Mouse (Mus musculus) cerebellum, adult 2 months (tissue): ENCODE measurements around the gene Hax1. TPM values are rescaled to one million over a fixed set of nuclear protein-coding genes. Genes with fewer than 3 reads are reported as not detected.

Source experiments
- DNase-seq, 2 experiments: peaks; one replicate each; pipeline ENCODE4 v3.0.0; 2021
- H3K27ac ChIP-seq: fragments of 200-500 bp; 2 replicates; pipeline ENCODE4 v1.5.1; 2012; ENCODE audit warnings: low read length, control low read depth, inconsistent platforms; ENCODE audit not compliant: insufficient read depth
- H3K27me3 ChIP-seq: fragments of 200-500 bp; 2 replicates; pipeline ENCODE4 v1.6.1; 2012; ENCODE audit warnings: inconsistent platforms, mild to moderate bottlenecking, low read length, moderate library complexity; ENCODE audit not compliant: control insufficient read depth, insufficient read depth
- H3K4me1 ChIP-seq: fragments of 200-500 bp; 2 replicates; pipeline ENCODE4 v1.6.1; 2011; ENCODE audit warnings: low read length; ENCODE audit not compliant: control insufficient read depth, insufficient read depth
- H3K4me3 ChIP-seq: fragments of 200-500 bp; replicated peaks from 2 replicates; pipeline ENCODE3; 2011; ENCODE audit warnings: mild to moderate bottlenecking, low read depth, low read length, control low read depth; ENCODE audit not compliant: insufficient read depth
- CTCF ChIP-seq: fragments of 200-500 bp; IDR thresholded peaks from 2 replicates; pipeline ENCODE4 v1.5.1; 2011; ENCODE audit warnings: low read depth, mild to moderate bottlenecking, control low read depth, low read length, moderate library complexity, borderline replicate concordance; ENCODE audit not compliant: insufficient read depth
- POLR2A ChIP-seq: fragments of 200-500 bp; IDR thresholded peaks from 2 replicates; pipeline ENCODE4 v1.6.1; 2011; ENCODE audit warnings: low read length, control low read depth, borderline replicate concordance; ENCODE audit not compliant: insufficient read depth
- whole genome bisulfite sequencing: fragments of 180-500 bp; shearing (Covaris S2); methylation state at CpG from one replicate; pipeline ENCODE4 v1.1.7; 2018; 5-methylcytosine and 5-hydroxymethylcytosine counted together
- polyA plus RNA-seq: library from polyadenylated mRNA; depleted of rRNA; stranded (reverse); fragments of >200 nt; gene quantifications from 2 replicates; pipeline ENCODE4 v1.2.3, GENCODE M21; 2012

Hax1 gene
- polyA plus RNA-seq, 1 experiment = 125 TPM

- DNase-seq = no peak
- Histone ChIP-seq H3K4me3 (no peak overlapping the region), H3K27me3 (no peaks in the 10 kb centered on the region), H3K4me1 (no peaks in the 10 kb centered on the region), H3K27ac (no peak overlapping the region)
- 83% methylated on average over 5 of the region's 5 CpGs for WGBS
- TF ChIP-seq CTCF (no peak), POLR2A (no peak)
Measured at GRCm38 (mm10) chr3:89994807-89995515, 3.6 kb downstream of the Hax1 start.

GRCm38 (mm10) chr3:89987822-89988221 lies 10.8 kb downstream of the Hax1 start:
- 91% methylated on average over 4 of the region's 4 CpGs for WGBS
- Histone ChIP-seq H3K27me3 (no peaks in the 10 kb centered on the region), H3K4me1 (no peaks in the 10 kb centered on the region), H3K4me3 (no peak overlapping the region), H3K27ac (no peak overlapping the region)
- DNase-seq = no peak
- TF ChIP-seq CTCF = no peak
- TF ChIP-seq POLR2A = no peak

- Histone ChIP-seq H3K4me3 (no peak overlapping the region), H3K4me1 (no peaks in the 10 kb centered on the region), H3K27me3 (no peaks in the 10 kb centered on the region), H3K27ac (no peak overlapping the region)
- TF ChIP-seq CTCF (no peak), POLR2A (no peak)
- DNase-seq = no peak
- WGBS = 55% methylated on average over 3 of the region's 3 CpGs
Measured at GRCm38 (mm10) chr3:89987211-89987610, 11.4 kb downstream of the Hax1 start.

GRCm38 (mm10) chr3:89982426-89982825 lies 16.2 kb downstream of the Hax1 start:
- TF ChIP-seq POLR2A (no peak), CTCF (no peak)
- no peaks in the 10 kb centered on the region for H3K27me3 ChIP-seq
- no peak overlapping the region for H3K4me3 ChIP-seq
- H3K27ac ChIP-seq = no peak overlapping the region
- WGBS = 73% methylated on average over 5 of the region's 5 CpGs
- no peak for DNase-seq
- no peaks in the 10 kb centered on the region for H3K4me1 ChIP-seq

GRCm38 (mm10) chr3:89976859-89977258 lies 21.7 kb downstream of the Hax1 start:
- TF ChIP-seq POLR2A (no peak), CTCF (no peak)
- no peak overlapping the region for H3K4me3 ChIP-seq
- no peak for DNase-seq
- no peak overlapping the region for H3K27ac ChIP-seq
- no peaks in the 10 kb centered on the region for H3K27me3 ChIP-seq
- H3K4me1 ChIP-seq = no peaks in the 10 kb centered on the region

GRCm38 (mm10) chr3:89968509-89968908 lies 30.1 kb downstream of the Hax1 start:
- H3K4me3 ChIP-seq = no peak overlapping the region
- no peak for DNase-seq
- no peak for TF ChIP-seq POLR2A
- TF ChIP-seq CTCF = no peak
- 69% methylated on average over 7 of the region's 7 CpGs for WGBS
- no peak overlapping the region for H3K27ac ChIP-seq
- H3K4me1 ChIP-seq = peaks cover 4% of the 10 kb centered on the region
- H3K27me3 ChIP-seq = no peaks in the 10 kb centered on the region

- 74% methylated on average over 4 of the region's 4 CpGs for WGBS
- no peak for TF ChIP-seq POLR2A
- TF ChIP-seq CTCF = 0 out of 2 replicates have a peak, but pooled peaks have one; percentile 15
- H3K27me3 ChIP-seq = no peaks in the 10 kb centered on the region
- no peak overlapping the region for H3K4me3 ChIP-seq
- H3K27ac ChIP-seq = no peak overlapping the region
- H3K4me1 ChIP-seq = peaks cover 7% of the 10 kb centered on the region
- DNase-seq = no peak
Measured at GRCm38 (mm10) chr3:89966946-89967345, 31.6 kb downstream of the Hax1 start.

GRCm38 (mm10) chr3:89965972-89966371 lies 32.6 kb downstream of the Hax1 start:
- no peak for TF ChIP-seq POLR2A
- TF ChIP-seq CTCF = no peak
- no peaks in the 10 kb centered on the region for H3K27me3 ChIP-seq
- no peak overlapping the region for H3K4me3 ChIP-seq
- 70% methylated on average over 5 of the region's 5 CpGs for WGBS
- DNase-seq = no peak
- no peak overlapping the region for H3K27ac ChIP-seq
- H3K4me1 ChIP-seq = peaks cover 15% of the 10 kb centered on the region
